Mouse (Mus musculus): Measurements from ENCODE around the gene Sik2.

DNA sequence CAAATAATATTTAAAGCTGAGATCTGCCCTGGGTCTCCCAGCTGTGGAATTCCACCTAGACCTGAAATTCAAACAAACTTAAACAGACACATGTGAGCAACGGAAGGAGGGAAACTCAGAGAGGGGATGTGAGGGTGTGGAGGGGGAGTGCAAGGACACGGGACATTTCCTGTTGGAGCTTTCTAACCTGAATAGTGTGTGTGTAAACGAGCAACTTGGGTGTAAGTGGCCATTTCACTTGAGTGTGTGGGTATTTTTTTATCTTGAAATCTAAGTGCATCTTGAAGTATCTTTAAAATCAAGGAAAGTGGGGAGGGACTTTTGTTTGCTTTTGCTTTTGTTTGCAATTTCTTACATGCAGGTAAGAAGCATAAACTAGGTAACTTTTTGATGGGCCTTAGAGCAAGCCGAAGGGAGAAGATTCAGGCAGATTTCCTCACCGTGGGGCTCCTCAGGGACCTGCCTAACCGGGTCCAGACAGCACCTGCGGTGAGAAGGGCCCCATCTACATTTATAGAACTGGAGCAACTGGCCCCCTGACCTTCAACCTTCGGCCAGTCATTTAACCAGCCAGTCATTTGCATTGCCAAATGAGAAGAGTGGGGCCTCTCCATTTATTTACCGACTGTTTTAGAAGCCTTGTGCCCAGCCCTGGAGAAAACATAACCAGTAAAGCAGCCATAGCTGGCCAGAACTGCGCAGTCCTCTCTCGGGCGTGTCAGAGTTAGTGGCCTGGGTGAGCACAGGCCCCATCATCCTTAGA, 161.1 kb downstream of the Sik2 start:
- TF ChIP-seq CTCF (IDR thresholded peaks at IDR 0.05; ENCODE audit: low read depth, low read length) (no peak), POLR2A (IDR thresholded peaks at IDR 0.05; ENCODE audit: extremely low read depth, insufficient read depth, low read length) (no peak)

Data from liver, adult 2 months (tissue).